Mouse (Mus musculus) mesoderm, embryonic 11.5 days (tissue): ENCODE data around the gene Rims4.

Experiments used
- DNase-seq: peaks from one replicate; pipeline ENCODE4 v3.0.0-alpha.2; 2012; ENCODE audit warnings: low read depth, low spot score

Rims4 gene

DNA sequence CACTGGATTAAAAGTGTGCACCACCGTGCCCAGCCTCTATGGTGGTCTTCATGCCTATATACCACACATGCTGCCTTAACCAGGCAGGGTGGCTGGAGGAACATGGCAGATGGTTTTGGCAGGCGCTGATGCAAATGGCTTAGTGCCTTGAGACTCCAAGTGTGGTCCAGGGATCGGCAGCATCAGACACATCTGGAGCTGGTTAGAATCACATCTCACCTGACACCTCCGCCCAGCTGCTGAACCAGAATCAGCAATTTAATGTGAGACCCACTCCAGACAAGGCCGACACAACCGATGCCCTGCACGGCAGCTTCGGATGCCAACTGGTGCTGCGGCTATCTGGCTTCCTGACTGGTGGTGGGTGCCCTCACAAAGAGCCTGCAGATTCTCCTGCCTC, 52.4 kb downstream of the Rims4 start:
- DNase-seq = no peak

DNA sequence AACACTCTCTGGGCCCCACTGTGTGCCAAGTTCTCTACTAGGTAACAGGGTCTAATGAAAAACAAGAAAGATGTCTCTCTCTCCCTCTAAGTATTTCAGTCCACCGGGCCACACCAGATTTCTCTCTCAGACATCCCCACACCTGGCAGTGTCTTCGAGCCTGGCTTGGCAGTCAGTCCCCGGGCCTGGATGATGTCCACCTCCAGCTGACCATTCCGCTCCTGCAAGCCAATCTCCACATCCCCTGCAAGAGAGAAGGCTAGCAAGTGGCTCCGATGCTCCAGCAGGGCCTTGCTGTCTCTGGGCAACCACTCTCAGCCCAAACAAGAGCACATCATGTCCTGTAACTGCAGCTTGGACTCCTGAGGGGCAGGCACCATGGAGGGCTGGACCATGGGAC, 53.2 kb downstream of the Rims4 start:
- no peak for DNase-seq

DNA sequence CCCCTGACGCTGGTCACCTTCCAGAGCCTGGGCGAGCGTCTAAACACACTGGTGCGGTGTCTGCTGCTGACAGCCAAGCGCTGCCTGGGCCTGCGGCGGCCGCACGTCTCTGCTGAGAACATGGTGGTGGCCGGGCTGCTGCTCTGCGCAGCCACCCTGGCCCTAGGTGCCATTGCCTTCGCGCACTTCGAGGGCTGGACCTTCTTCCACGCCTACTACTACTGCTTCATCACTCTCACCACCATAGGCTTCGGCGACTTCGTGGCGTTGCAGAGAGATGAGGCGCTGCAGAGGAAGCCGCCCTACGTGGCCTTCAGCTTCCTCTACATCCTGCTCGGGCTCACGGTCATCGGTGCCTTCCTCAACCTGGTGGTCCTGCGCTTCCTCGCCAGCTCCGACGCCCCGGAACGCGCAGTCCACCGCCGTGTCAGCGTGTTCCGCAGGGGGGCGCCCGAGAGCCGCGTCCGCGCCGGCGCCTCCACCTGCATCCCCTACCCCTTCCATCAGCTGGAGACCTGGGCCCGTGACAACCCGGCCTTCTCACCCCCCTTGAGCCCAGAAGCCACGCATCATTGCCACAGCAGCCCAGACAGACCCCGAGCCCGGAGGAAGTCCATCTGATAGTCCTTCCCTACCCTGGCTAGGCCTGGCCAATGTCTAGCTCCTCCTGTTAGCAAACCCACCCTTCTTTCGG, 60.1 kb downstream of the Rims4 start:
- peak; percentile 59 for DNase-seq

DNA sequence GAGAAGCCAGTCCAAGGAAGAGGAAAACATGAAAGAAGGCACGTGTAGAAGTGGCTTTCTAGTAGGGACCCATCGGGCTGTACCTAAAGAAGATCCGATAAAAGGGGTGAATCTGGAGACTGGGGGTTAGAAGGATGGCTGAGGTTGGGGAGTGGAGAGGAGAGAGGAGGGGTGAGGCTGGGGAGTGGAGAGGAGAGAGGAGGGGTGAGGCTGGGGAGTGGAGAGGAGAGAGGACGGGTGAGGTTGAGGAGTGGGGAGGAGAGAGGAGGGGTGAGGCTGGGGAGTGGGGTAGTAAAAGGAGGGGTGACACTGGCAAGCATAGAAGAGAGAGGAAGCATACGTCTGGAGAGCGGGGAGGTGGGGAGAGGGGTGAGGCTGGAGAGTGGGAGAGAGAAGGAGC, 61.2 kb downstream of the Rims4 start:
- DNase-seq = no peak

DNA sequence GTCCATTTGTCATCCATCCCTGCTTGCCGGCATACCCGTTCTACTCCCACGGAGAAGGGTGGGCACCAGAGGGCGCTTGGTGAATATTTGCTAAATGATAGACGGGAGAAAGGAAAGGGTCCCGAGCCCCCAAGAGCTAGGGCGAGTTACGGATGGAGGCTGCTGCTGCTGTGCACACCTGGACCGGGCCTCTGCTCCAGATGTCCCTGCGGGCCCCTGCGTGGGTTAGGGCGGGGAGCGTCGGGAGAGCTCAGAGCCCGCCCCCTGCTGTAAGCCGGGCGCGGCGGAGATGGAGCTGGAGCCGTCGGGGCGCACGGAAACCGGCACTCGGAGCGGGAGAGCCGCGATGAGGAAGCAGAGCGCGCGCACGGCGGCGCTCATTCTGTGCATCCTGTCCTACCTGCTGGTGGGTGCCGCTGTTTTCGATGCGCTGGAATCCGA, 65.0 kb downstream of the Rims4 start, which contains the start of gene Kcnk15:
Gene Kcnk15 (plus strand): TSS at position 191 of the 441 bp plus-strand sequence.
- DNase-seq = peak; percentile 23

DNA sequence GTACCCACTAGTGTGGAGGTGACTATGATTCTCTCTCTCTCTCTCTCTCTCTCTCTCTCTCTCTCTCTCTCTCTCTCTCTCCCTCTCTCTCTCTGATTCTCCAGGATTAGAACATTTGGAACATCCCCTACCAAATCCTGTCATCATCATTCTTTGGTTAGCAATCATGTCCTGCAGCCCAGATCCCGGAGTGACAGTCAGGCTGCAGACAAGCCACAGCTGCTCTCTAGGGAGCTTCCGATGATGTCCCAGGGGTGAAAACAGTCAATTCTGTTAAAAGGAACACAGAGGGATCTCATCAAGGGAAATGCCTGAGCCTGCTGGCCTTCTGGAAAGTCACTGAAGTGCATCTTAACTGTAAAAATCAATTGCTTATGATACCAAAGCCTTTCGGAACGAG, 76.4 kb downstream of the Rims4 start:
- peak; percentile 13 for DNase-seq

DNA sequence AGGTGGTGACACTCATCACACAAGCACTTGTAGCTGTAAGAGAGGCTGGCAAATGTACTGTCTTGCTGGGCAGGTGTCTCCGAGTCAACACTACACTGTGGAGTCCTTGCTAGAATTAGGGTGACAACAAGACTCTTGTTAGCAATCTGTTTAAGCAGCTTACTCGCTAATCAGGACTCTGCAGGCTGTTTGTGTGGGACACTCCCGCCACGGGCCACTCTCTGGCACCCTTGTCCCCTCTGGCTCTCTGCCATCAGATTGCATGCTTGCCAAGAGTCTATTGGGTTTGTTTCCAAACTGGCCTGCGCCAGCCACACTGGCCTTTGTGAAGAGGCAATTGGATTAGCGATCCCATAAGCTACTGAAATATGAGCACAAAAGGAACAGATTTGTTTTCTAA, 79.0 kb downstream of the Rims4 start:
- DNase-seq = no peak

DNA sequence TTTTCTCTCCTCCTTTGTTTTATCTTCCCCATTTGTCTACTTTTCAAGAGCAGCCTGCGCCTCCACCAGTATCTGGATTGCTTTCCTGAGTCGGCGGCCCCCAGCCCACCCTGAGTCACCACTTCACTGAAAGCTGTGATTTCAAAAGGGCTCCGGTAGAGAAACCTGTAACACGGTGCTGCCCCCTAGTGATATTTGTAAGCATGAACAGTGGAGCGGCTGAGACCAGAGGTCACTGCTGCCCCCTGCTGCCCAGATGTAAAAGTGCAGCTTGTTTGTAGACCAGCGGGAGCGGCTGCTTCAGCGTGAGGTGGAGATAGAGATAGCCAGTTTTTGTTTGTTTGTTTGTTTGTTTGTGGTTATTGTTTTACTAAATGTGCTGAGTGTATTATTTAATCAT, 80.4 kb downstream of the Rims4 start:
- DNase-seq = peak; percentile 90

DNA sequence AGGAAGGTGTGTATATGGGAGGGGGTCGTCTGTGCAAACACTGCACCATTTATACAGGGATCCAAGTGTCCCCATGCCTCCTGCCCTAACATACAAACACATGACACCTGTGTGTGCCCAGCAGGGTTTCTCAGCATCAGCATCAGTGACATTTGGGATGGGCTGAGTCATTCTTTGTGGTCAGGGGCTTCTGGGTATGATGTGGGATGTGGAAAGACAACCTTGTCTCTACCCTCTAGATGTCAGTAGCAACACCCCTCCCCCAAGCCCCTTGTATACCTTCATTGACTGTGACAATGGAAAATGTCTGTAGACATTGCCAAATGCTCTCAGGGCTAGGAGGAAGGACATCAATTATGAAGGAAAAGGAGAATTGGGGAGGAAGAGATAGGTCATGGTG, 87.3 kb downstream of the Rims4 start:
- DNase-seq = no peak

DNA sequence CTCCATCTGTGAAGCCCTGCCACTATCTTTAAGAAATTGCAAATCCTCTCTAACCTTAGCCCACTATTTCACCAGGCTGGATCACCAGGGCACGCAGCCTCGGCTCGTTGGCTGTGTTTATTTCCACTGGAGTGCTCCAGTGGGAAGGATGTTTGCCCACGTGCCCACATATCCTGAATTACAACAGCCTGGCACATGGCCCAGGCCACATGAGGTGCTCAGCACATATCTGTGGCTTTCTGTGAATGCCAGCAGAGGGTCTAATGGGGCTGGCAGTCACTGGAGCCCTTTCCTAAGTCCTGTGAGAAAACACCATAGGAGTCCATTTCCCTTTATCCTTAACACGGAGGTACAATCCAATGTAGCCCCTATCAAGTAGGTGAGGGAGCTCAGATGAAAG, 92.0 kb downstream of the Rims4 start:
- DNase-seq = no peak

DNA sequence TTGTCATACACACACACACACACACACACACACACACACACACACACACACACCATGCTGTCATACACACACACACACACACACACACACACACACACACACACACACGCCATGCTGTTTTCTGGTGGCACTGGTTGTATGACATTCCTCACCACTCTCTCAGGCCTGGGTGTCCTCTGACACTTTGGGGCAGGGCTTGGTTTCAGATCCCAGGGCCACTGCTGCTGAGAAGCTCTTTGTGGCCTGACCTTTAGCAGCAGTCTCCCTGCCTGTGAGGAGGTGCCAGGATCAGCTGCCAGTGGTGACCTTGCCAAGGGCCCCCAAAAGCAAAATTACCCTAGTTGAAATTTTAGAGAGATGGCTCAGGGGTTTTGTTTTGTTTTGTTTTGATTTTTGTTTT, 92.6 kb downstream of the Rims4 start:
- no peak for DNase-seq

DNA sequence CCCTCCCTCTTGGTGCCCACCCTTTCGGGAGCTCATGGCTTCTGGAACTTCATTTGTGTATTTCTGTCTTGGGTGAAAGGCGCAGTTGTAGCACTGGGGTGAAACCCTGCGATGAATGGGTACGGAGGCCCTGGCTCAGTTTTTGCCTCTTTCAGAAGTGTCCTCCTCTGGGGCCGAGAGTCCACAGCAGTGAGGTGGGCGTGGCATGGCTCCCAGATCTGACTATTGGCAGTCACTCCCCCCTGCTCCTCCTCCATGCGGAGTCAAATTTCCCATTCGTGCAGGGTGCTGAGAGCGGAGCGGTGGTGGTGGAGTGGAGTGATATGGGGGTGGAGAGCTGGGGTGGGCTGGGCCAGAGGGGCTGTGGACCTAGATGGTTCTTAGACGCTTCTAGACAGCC, 94.7 kb downstream of the Rims4 start:
- peak; percentile 66 for DNase-seq

DNA sequence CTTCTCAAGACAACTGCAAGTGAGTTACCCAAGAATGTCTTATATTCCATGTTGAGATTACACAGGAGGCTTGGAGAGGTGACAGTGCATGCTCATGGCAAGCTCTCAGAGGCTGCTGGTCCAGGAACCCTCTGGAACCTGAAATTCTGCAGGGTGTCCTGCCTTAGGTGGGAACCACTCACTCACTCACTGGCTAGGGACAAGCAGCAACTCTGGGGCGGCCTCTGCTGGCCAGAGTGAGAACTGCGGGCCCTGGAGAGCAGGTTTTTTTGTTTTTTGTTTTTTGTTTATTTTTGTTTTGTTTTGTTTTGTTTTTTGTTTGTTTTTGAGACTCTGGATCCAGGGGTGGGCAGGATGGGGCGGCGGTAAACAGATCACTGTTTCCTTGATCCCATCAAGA, 95.2 kb downstream of the Rims4 start:
- DNase-seq = peak; percentile 49

DNA sequence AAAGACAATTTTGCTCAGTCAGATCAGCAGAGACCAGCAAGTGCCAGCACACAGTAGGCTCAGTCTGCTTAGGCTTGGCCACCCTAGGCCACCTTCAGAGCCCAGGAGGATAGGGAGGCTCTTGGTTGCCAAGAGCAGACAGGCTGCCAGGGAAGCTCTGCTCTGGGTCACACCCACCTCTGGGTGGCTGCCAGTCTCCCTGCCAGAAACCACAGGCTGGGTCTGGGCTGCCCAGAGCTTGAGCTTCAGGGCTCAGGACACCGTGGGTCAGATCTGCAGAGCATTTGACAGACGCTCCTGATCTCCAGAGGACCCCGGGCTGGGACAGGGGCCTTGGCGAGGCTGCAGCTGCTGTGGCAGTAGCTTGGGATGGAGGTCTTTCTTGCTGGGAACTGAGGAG, 97.9 kb downstream of the Rims4 start, which contains the start of gene Ccn5:
Gene Ccn5 (plus strand): TSS at position 255 of the 400 bp plus-strand sequence.
- no peak for DNase-seq

DNA sequence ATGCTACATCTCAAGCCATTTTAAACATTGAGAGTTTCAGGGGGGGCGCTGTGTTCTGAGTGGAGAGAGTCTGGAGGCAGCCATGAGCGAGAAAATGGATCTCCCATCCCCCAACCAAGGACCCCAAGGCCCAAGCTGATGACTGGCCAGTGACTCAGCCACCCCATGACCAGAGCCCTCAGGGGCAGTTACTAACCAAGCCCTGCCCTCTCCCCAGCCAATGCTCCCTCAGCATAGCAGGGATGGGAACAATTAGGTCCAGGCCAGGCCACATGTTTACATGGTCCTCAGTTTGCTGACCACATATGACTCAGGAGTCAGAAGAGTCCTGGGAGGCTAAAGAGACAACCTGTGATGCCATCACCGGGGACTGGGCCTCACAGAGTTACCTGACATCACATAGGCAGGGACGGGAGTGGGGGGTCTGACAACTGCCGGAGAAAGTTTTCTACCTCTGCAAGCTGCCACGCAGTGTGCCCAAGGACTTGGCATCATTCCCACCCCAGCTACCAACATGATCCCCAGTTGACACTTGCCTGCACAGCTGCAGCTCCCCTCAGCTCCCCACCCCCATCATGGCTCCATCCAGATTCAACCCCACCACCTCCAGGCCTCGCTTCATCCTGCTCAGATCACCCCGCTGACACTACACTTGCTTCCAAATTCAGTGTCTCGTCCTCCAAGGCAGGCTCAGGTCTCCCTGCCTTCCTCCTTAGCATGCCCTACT, 103.6 kb downstream of the Rims4 start:
- no peak for DNase-seq

DNA sequence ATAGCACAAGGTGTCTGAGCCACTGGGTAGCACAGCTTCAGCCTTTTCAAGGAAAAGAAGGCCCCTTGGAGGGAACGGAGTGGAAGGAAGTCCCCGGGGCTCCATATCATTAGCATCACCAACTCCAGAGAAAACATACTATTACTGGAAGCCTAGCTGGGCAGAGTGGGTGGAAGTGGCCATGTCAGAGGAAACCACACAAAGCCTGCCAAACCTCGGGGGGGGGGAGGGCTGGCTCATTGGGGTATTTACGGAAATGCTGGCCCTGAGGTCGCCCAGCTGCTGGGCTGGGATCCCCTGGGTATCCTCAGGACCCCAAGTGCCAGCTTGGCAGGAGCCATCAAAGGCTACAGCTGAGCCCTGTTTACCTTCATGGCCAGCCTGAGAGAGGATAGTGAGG, 105.4 kb downstream of the Rims4 start:
- no peak for DNase-seq
